Mouse (Mus musculus): ENCODE measurements around the gene Mapkapk3. TPM values are rescaled to one million over a fixed set of nuclear protein-coding genes. Genes with fewer than 3 reads are reported as not detected.

The Mapkapk3 gene
- polyA plus RNA-seq, 1 experiment = 28.2 TPM

- 27% methylated on average over 10 of the region's 10 CpGs for WGBS
- no peak for DNase-seq (ENCODE audit: low read depth, low spot score)
Observed at GRCm38 (mm10) chr9:107273184-107273583, 16.5 kb downstream of the Mapkapk3 start.

- WGBS = 38% methylated on average over 4 of the region's 4 CpGs
Observed at GRCm38 (mm10) chr9:107272284-107272683, 17.4 kb downstream of the Mapkapk3 start.

GRCm38 (mm10) chr9:107271177-107271938, 18.3 kb downstream of the Mapkapk3 start:
- no peak for DNase-seq (ENCODE audit: low read depth, low spot score)
- 80% methylated on average over 7 of the region's 7 CpGs for WGBS

More at GRCm38 (mm10) chr9:107272284-107272683, 17.4 kb downstream of the Mapkapk3 start:
- no peak for DNase-seq (ENCODE audit: low read depth, low spot score)

- WGBS = 93% methylated on average over 1 of the region's 1 CpGs
- DNase-seq (ENCODE audit: low read depth, low spot score) = no peak
Observed at GRCm38 (mm10) chr9:107269772-107270171, 19.9 kb downstream of the Mapkapk3 start.

- 15% methylated on average over 4 of the region's 4 CpGs for WGBS
- no peak for DNase-seq (ENCODE audit: low read depth, low spot score)
Observed at GRCm38 (mm10) chr9:107267721-107268402, 21.8 kb downstream of the Mapkapk3 start.

GRCm38 (mm10) chr9:107267028-107267427, 22.6 kb downstream of the Mapkapk3 start:
- WGBS = 11% methylated on average over 1 of the region's 1 CpGs
- DNase-seq (ENCODE audit: low read depth, low spot score) = no peak

GRCm38 (mm10) chr9:107264731-107265130, 24.9 kb downstream of the Mapkapk3 start:
- WGBS = 49% methylated on average over 3 of the region's 3 CpGs
- DNase-seq (ENCODE audit: low read depth, low spot score) = no peak

GRCm38 (mm10) chr9:107263912-107264311, 25.8 kb downstream of the Mapkapk3 start:
- no peak for DNase-seq (ENCODE audit: low read depth, low spot score)
- 91% methylated on average over 5 of the region's 5 CpGs for WGBS

GRCm38 (mm10) chr9:107262375-107262774, 27.3 kb downstream of the Mapkapk3 start:
- 88% methylated on average over 7 of the region's 7 CpGs for WGBS
- DNase-seq (ENCODE audit: low read depth, low spot score) = no peak

GRCm38 (mm10) chr9:107261792-107262191, 27.9 kb downstream of the Mapkapk3 start:
- no peak for DNase-seq (ENCODE audit: low read depth, low spot score)
- WGBS = 84% methylated on average over 6 of the region's 6 CpGs

GRCm38 (mm10) chr9:107260836-107261235, 28.8 kb downstream of the Mapkapk3 start:
- DNase-seq (ENCODE audit: low read depth, low spot score) = no peak
- WGBS = 48% methylated on average over 8 of the region's 8 CpGs

- 61% methylated on average over 2 of the region's 2 CpGs for WGBS
- DNase-seq (ENCODE audit: low read depth, low spot score) = no peak
Observed at GRCm38 (mm10) chr9:107260429-107260828, 29.2 kb downstream of the Mapkapk3 start.

- WGBS = 81% methylated on average over 6 of the region's 6 CpGs
- DNase-seq (ENCODE audit: low read depth, low spot score) = no peak
Observed at GRCm38 (mm10) chr9:107259571-107259970, 30.1 kb downstream of the Mapkapk3 start.

GRCm38 (mm10) chr9:107255596-107255995, 34.1 kb downstream of the Mapkapk3 start:
- WGBS = 83% methylated on average over 3 of the region's 3 CpGs
- DNase-seq (ENCODE audit: low read depth, low spot score) = no peak

GRCm38 (mm10) chr9:107254925-107255324, 34.8 kb downstream of the Mapkapk3 start:
- DNase-seq (ENCODE audit: low read depth, low spot score) = no peak
- 81% methylated on average over 3 of the region's 3 CpGs for WGBS

- 81% methylated on average over 12 of the region's 12 CpGs for WGBS
- no peak for DNase-seq (ENCODE audit: low read depth, low spot score)
Observed at GRCm38 (mm10) chr9:107254476-107254875, 35.2 kb downstream of the Mapkapk3 start.

GRCm38 (mm10) chr9:107252164-107252563, 37.5 kb downstream of the Mapkapk3 start:
- no peak for DNase-seq (ENCODE audit: low read depth, low spot score)
- WGBS = 41% methylated on average over 5 of the region's 5 CpGs

- 74% methylated on average over 14 of the region's 14 CpGs for WGBS
- DNase-seq (ENCODE audit: low read depth, low spot score) = no peak
Observed at GRCm38 (mm10) chr9:107250416-107251337, 39.0 kb downstream of the Mapkapk3 start.

- DNase-seq (ENCODE audit: low read depth, low spot score) = no peak
- WGBS = 74% methylated on average over 6 of the region's 6 CpGs
Observed at GRCm38 (mm10) chr9:107249154-107249553, 40.5 kb downstream of the Mapkapk3 start.

- DNase-seq (ENCODE audit: low read depth, low spot score) = no peak
- WGBS = 52% methylated on average over 4 of the region's 4 CpGs
Observed at GRCm38 (mm10) chr9:107246170-107246569, 43.5 kb downstream of the Mapkapk3 start.
